Mouse (Mus musculus) limb, embryonic 13.5 days (tissue): ENCODE measurements at regions not wholly inside any gene's neighbourhood (a gene's known extent, or its start where the extent isn't known, plus 50 kb on each side); places are given as distances from the start of the nearest gene placed in this dataset.

Experiments
- ATAC-seq: fragments of 200-750 bp; cut with Nextera tagmentation; 2 replicates; pipeline ENCODE4 v1.8.0; 2017; ENCODE audit warnings: low read depth, moderate number of reproducible peaks, moderate TSS enrichment; ENCODE audit not compliant: low FRiP score
- H3K27ac ChIP-seq: fragments of 300-500 bp; sonication (generic); 2 replicates; pipeline ENCODE4 v1.5.1; 2015; ENCODE audit warnings: inconsistent platforms, mild to moderate bottlenecking, moderate library complexity
- H3K27me3 ChIP-seq: fragments of 300-500 bp; sonication (generic); 2 replicates; pipeline ENCODE4 v1.6.1; 2015; ENCODE audit warnings: mild to moderate bottlenecking, inconsistent platforms
- H3K36me3 ChIP-seq: fragments of 300-500 bp; sonication (generic); 2 replicates; pipeline ENCODE4 v1.6.1; 2015; ENCODE audit warnings: inconsistent platforms, mild to moderate bottlenecking, moderate library complexity
- H3K4me1 ChIP-seq: fragments of 300-500 bp; sonication (generic); 2 replicates; pipeline ENCODE4 v1.6.1; 2015; ENCODE audit warnings: inconsistent platforms
- H3K4me2 ChIP-seq: fragments of 300-500 bp; sonication (generic); replicated peaks from 2 replicates; pipeline ENCODE4 v1.6.1; 2015; ENCODE audit warnings: inconsistent platforms, mild to moderate bottlenecking, moderate library complexity
- H3K4me3 ChIP-seq: fragments of 300-500 bp; sonication (generic); 2 replicates; pipeline ENCODE4 v1.5.1; 2015; ENCODE audit warnings: moderate library complexity, mild to moderate bottlenecking, inconsistent platforms
- H3K9ac ChIP-seq: fragments of 300-500 bp; sonication (generic); 2 replicates; pipeline ENCODE4 v1.6.1; 2015; ENCODE audit warnings: mild to moderate bottlenecking, inconsistent platforms
- H3K9me3 ChIP-seq: fragments of 300-500 bp; sonication (generic); 2 replicates; pipeline ENCODE4 v1.6.1; 2016; ENCODE audit warnings: inconsistent platforms
- WGBS: fragments of 180-500 bp; shearing (Covaris S2); methylation state at CpG from one replicate; pipeline ENCODE4 v1.1.7; 2015; 5-methylcytosine and 5-hydroxymethylcytosine counted together

GRCm38 (mm10) chr2:169041748-169042147 is 86.4 kb upstream of the Zfp64 start:
- no peak overlapping the region for H3K4me3 ChIP-seq
- no peak overlapping the region for H3K27ac ChIP-seq
- H3K36me3 ChIP-seq, result no peaks in the 10 kb centered on the region
- peaks cover 5% of the 10 kb centered on the region for H3K9me3 ChIP-seq
- H3K4me2 ChIP-seq, result no peak overlapping the region
- no peaks in the 10 kb centered on the region; the same call in 1 of the 2 replicates for H3K4me1 ChIP-seq
- ATAC-seq, result no peak
- no peak overlapping the region for H3K9ac ChIP-seq
- WGBS, result 76% methylated on average over 2 of the region's 2 CpGs
- H3K27me3 ChIP-seq, result no peaks in the 10 kb centered on the region

- Histone ChIP-seq H3K9me3 (peaks cover 5% of the 10 kb centered on the region), H3K4me3 (no peak overlapping the region), H3K27me3 (no peaks in the 10 kb centered on the region), H3K36me3 (no peaks in the 10 kb centered on the region), H3K4me2 (no peak overlapping the region), H3K4me1 (no peaks in the 10 kb centered on the region; the same call in 1 of the 2 replicates), H3K27ac (no peak overlapping the region), H3K9ac (no peak overlapping the region)
- 73% methylated on average over 11 of the region's 11 CpGs for WGBS
- no peak for ATAC-seq
Measured at GRCm38 (mm10) chr2:169037975-169038374, 82.6 kb upstream of the Zfp64 start.

- Histone ChIP-seq H3K4me1 (no peaks in the 10 kb centered on the region; the same call in 1 of the 2 replicates), H3K4me2 (no peak overlapping the region), H3K36me3 (no peaks in the 10 kb centered on the region), H3K27ac (no peak overlapping the region), H3K9ac (no peak overlapping the region), H3K9me3 (peaks cover 5% of the 10 kb centered on the region), H3K4me3 (no peak overlapping the region), H3K27me3 (no peaks in the 10 kb centered on the region)
- 70% methylated on average over 9 of the region's 9 CpGs for WGBS
- no peak for ATAC-seq
Measured at GRCm38 (mm10) chr2:169037519-169037918, 82.1 kb upstream of the Zfp64 start.

DNA sequence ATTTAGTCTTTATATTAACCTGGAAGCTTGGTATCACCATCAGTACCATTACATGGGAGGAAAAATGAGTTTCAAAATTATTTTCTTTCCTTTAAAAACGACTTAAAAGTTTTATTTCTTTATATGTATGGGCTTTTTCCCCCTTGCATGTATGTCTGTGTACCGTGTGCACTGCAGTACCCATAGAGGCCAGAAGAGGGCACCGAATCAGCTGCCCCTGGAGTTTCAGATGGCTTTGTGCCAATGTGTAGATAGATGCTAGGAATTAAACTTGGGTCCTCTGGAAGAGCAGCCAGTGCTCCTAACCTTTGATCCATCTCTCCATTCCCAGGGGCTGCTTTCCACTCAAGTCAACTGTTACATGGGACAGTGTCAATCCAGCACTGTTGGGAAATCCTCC is 79.9 kb upstream of the Zfp64 start:
- Histone ChIP-seq H3K36me3 (no peaks in the 10 kb centered on the region), H3K4me1 (no peaks in the 10 kb centered on the region; the same call in 1 of the 2 replicates), H3K4me2 (no peak overlapping the region), H3K27me3 (no peaks in the 10 kb centered on the region), H3K27ac (no peak overlapping the region), H3K9ac (no peak overlapping the region), H3K4me3 (no peak overlapping the region), H3K9me3 (no peaks in the 10 kb centered on the region; the same call in 1 of the 2 replicates)
- whole genome bisulfite sequencing, result 40% methylated on average over 3 of the region's 3 CpGs
- no peak for ATAC-seq

- Histone ChIP-seq H3K9me3 (no peaks in the 10 kb centered on the region; the same call in 1 of the 2 replicates), H3K4me3 (no peak overlapping the region), H3K4me2 (no peak overlapping the region), H3K27me3 (no peaks in the 10 kb centered on the region), H3K9ac (no peak overlapping the region), H3K36me3 (no peaks in the 10 kb centered on the region), H3K27ac (no peak overlapping the region), H3K4me1 (no peaks in the 10 kb centered on the region; the same call in 1 of the 2 replicates)
- no peak for ATAC-seq
- 60% methylated on average over 18 of the region's 18 CpGs for WGBS
Measured at GRCm38 (mm10) chr2:169033997-169034396, 78.6 kb upstream of the Zfp64 start.

- H3K4me2 ChIP-seq, result no peak overlapping the region
- H3K36me3 ChIP-seq, result no peaks in the 10 kb centered on the region
- no peaks in the 10 kb centered on the region for H3K27me3 ChIP-seq
- H3K9me3 ChIP-seq, result no peaks in the 10 kb centered on the region; the same call in 1 of the 2 replicates
- H3K4me1 ChIP-seq, result no peaks in the 10 kb centered on the region; the same call in 1 of the 2 replicates
- no peak overlapping the region for H3K9ac ChIP-seq
- WGBS, result 30% methylated on average over 3 of the region's 3 CpGs
- no peak for ATAC-seq
- H3K27ac ChIP-seq, result no peak overlapping the region
- no peak overlapping the region for H3K4me3 ChIP-seq
Measured at GRCm38 (mm10) chr2:169033181-169033580, 77.8 kb upstream of the Zfp64 start.

DNA sequence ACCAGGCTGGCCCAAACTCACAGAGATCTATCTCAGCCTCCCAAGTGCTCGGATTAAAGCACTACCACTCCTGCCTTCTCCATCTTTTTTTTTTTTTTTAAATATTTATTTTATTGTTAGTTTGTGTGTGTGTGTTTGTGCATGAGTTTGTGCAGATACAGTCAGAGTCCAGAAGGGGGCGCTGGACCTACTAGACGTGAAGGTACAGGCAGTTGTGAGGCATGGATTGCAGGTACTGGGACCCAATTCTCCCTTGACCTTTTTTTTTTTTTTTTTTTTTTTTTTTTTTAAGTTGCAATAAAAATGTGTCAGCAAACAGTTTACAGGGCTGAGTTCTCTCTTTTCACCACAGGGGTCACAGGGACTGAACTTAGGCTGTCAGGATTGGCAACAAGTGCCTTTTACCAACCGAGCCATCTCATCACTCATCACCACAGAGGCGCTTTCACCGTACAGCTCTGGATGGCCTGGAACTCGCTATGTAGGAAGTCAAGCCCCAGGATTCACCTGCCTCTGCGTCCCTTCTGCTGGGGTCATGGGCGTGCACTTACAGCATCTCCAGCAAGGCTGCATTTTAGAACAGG is 73.2 kb upstream of the Zfp64 start:
- no peaks in the 10 kb centered on the region for H3K36me3 ChIP-seq
- ATAC-seq, result no peak
- H3K9ac ChIP-seq, result no peak overlapping the region
- H3K27me3 ChIP-seq, result no peaks in the 10 kb centered on the region
- H3K9me3 ChIP-seq, result no peaks in the 10 kb centered on the region; the same call in 1 of the 2 replicates
- no peak overlapping the region for H3K4me2 ChIP-seq
- no peak overlapping the region for H3K27ac ChIP-seq
- no peaks in the 10 kb centered on the region for H3K4me1 ChIP-seq
- H3K4me3 ChIP-seq, result no peak overlapping the region
- 62% methylated on average over 9 of the region's 9 CpGs for WGBS

DNA sequence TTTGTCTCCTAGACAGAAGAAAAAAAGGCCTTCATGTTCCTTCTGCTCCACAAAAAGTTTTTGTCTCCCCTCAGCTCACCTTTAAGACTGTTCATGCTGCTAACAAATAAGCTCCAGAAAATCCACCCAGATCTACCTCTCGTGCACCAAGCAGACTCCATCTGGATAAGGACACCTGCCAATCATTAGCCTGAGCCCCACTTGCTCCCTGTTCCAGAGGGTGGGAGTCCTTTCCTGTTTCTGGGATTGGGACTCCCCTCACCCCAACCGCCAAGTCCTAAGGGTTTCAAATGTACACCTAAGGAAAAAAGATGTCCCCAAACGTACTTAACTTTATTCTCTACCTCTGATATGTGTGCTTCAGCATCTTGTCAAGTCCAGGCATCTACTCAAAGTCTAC is 63.6 kb upstream of the Zfp64 start:
- Histone ChIP-seq H3K4me3 (no peak overlapping the region), H3K4me2 (no peak overlapping the region), H3K9ac (no peak overlapping the region), H3K27ac (no peak overlapping the region), H3K9me3 (peaks cover 3% of the 10 kb centered on the region; the same call in 1 of the 2 replicates), H3K36me3 (no peaks in the 10 kb centered on the region), H3K27me3 (no peaks in the 10 kb centered on the region), H3K4me1 (no peaks in the 10 kb centered on the region)
- WGBS, result 66% methylated on average over 3 of the region's 3 CpGs
- no peak for ATAC-seq

DNA sequence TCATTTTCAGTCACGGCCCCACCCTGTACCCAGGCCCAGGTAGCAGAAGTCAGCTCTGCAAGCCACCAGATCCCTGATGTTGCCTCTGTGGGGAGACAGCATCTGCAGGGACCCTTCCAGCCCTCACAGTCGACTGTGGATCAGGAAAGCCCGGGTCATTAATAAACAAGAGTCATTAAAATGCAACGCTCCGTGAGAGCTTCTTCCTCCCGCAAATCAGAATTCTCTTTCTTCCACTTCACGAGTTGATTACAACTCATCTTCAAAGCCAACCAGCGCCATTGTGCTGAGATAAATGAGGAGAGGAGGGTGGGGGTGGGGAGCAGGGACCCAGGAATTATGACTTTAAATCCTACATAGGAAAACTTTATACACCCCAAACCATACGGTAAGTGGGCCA is 54.9 kb upstream of the Zfp64 start:
- Histone ChIP-seq H3K4me1 (peaks cover 28% of the 10 kb centered on the region), H3K27ac (no peak overlapping the region), H3K36me3 (no peaks in the 10 kb centered on the region), H3K27me3 (no peaks in the 10 kb centered on the region; the same call in 1 of the 2 replicates), H3K4me2 (peak overlapping the region; percentile 60), H3K9me3 (peaks cover under 1% of the 10 kb centered on the region; the same call in 1 of the 2 replicates), H3K4me3 (no peak overlapping the region), H3K9ac (no peak overlapping the region)
- 20% methylated on average over 9 of the region's 9 CpGs for WGBS
- no peak for ATAC-seq

DNA sequence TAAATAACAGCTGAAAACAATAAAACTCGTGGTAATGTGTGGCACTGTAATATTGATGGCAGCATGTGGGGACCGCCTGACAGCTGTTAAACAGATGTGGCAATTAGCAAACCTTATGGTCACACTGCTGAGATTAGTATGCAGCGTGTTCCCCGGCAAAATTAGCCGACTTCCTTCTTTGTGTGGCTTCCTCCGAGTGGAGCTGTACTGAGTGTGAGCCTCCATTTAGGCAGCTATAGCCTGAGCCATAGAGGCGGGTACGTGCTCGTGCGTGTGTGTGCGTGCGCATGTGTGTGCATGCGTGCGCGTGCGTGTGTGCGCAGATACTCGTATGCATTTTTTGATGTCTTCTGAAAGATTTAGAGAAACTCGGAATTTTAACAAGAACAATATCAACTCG is 53.4 kb upstream of the Zfp64 start:
- Histone ChIP-seq H3K4me2 (peak overlapping the region; percentile 60), H3K27ac (no peak overlapping the region; the same call in 1 of the 2 replicates), H3K36me3 (no peaks in the 10 kb centered on the region), H3K4me1 (peaks cover 28% of the 10 kb centered on the region), H3K27me3 (no peaks in the 10 kb centered on the region; the same call in 1 of the 2 replicates), H3K4me3 (peak overlapping the region; percentile 33), H3K9ac (0 out of 2 replicates have a peak overlapping the region, but pooled peaks have one; percentile 19), H3K9me3 (no peaks in the 10 kb centered on the region)
- WGBS, result 25% methylated on average over 20 of the region's 20 CpGs
- peak; percentile 80; the same call in 1 of the 2 replicates for ATAC-seq

- WGBS, result 11% methylated on average over 9 of the region's 9 CpGs
- peak overlapping the region; percentile 60 for H3K4me2 ChIP-seq
- H3K4me1 ChIP-seq, result peaks cover 28% of the 10 kb centered on the region
- H3K9me3 ChIP-seq, result no peaks in the 10 kb centered on the region
- H3K36me3 ChIP-seq, result no peaks in the 10 kb centered on the region
- ATAC-seq, result no peak
- H3K27ac ChIP-seq, result no peak overlapping the region
- H3K4me3 ChIP-seq, result peak overlapping the region; percentile 33
- no peaks in the 10 kb centered on the region; the same call in 1 of the 2 replicates for H3K27me3 ChIP-seq
- 0 out of 2 replicates have a peak overlapping the region, but pooled peaks have one; percentile 19 for H3K9ac ChIP-seq
Measured at GRCm38 (mm10) chr2:169008333-169008732, 52.9 kb upstream of the Zfp64 start.

GRCm38 (mm10) chr2:169006549-169006948 is 51.2 kb upstream of the Zfp64 start:
- 69% methylated on average over 10 of the region's 10 CpGs for WGBS
- H3K4me2 ChIP-seq, result no peak overlapping the region
- H3K4me1 ChIP-seq, result peaks cover 28% of the 10 kb centered on the region
- no peak for ATAC-seq
- H3K9me3 ChIP-seq, result no peaks in the 10 kb centered on the region
- no peaks in the 10 kb centered on the region for H3K36me3 ChIP-seq
- H3K9ac ChIP-seq, result no peak overlapping the region
- H3K4me3 ChIP-seq, result no peak overlapping the region
- no peak overlapping the region for H3K27ac ChIP-seq
- no peaks in the 10 kb centered on the region; the same call in 1 of the 2 replicates for H3K27me3 ChIP-seq

DNA sequence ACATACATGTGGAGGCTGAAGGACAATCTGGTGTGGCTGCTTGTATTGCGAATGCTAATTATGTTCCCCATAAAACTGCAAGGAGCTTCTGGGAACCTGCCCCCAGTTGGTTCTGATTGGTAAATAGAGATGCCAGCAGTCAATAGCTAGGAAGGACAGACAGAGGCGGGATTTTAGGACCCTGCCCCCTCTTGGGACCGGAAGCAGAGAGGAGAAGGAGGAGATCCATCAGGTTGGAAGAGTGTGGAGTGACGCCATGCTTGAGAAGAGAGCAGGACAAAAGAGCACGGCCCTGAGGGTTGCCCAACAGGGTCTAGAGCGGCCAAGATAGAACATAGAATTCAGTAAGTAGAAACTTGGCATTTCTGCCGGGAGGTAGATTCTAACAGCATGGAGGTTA is 50.4 kb upstream of the Zfp64 start:
- Histone ChIP-seq H3K4me1 (peaks cover 28% of the 10 kb centered on the region), H3K9ac (no peak overlapping the region), H3K27me3 (no peaks in the 10 kb centered on the region; the same call in 1 of the 2 replicates), H3K27ac (no peak overlapping the region), H3K4me3 (no peak overlapping the region), H3K9me3 (no peaks in the 10 kb centered on the region), H3K36me3 (no peaks in the 10 kb centered on the region), H3K4me2 (no peak overlapping the region)
- ATAC-seq, result no peak
- WGBS, result 86% methylated on average over 7 of the region's 7 CpGs
